Mouse (Mus musculus) T-helper 17 cell (primary cell): ENCODE measurements at regions not wholly inside any gene's neighbourhood (a gene's known extent, or its start where the extent isn't known, plus 50 kb on each side); places are given as distances from the start of the nearest gene placed in this dataset.

Experiments used
- in situ Hi-C, 2 experiments: fragments of 300-600 bp; cut with MboI, MseI; formaldehyde crosslinking; loops; 1 replicate in 1 of 2; 2 replicates in 1 of 2; pipeline ENCODE4 v1.15.1; 2025; ENCODE audit warnings: high pct_unique_total_duplicates in 2 of 2

DNA sequence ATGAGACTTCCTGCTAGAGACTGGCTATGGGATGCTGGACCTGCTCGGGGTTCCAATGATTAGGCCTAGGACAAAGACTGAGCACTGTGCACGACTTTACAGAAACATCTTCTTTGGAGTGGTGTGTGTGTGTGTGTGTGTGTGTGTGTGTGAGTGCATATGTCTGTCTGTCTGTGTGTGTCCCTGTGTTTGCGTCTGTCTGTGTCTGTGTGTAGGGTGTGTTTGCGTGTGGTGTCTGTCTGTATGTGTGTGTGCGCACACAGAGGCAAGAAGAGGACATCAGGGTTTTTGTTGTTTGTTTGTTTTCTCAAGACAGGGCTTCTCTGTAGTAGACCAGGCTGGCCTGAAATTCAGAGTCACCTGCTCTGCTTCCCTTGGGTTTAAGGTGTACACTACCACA lies 51.9 kb upstream of the Slco4a1 start:
- in situ Hi-C loops: no loop called here

- in situ Hi-C loops: no loop called here
Measured at GRCm38 (mm10) chr2:180403621-180404020, 52.4 kb upstream of the Slco4a1 start.

- in situ Hi-C loops: no loop called here
Measured at GRCm38 (mm10) chr2:180402851-180403459, 53.1 kb upstream of the Slco4a1 start.

DNA sequence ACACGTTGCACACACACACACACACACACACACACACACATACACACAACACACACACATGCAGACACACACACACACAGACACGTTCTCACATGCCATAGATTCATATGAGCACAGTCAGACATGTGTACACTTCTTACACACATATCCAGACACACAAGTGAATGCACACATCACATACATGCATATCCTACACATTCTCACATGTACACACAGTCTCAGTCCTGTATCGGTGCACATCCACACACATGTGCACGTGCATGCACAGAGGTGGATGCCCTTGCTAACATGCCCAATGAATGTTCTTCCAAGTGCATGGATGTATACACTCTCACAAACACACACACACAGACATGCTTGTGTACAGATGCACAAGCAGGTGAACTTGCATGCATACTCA lies 53.6 kb upstream of the Slco4a1 start:
- in situ Hi-C loops: no loop called here

GRCm38 (mm10) chr2:180401409-180402391 lies 54.3 kb upstream of the Slco4a1 start:
- in situ Hi-C loops: no loop called here

DNA sequence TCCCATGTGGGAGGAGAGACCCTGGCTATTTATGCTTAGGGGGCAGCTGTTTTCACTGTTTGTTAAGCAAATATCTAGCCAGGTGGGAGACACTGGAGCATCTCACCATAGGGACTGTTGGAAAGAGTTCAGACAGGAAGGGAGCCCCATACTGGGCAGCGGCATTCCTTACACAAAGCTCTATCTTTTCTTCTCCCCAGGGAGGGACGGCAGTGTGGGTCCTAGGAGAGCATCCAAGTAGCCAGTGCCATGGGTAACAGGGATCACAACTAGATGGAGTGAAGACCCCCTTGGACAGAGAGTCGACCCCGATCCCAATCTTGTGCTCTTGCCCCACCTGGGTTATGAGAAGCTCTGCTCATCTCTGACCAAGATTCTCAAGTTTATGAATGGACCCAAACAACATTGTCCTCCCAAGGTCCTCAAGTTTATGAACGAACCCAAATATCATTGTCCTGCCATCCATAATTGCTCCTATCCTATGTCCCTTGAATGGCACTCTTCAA lies 55.5 kb upstream of the Slco4a1 start:
- in situ Hi-C loops: no loop called here

DNA sequence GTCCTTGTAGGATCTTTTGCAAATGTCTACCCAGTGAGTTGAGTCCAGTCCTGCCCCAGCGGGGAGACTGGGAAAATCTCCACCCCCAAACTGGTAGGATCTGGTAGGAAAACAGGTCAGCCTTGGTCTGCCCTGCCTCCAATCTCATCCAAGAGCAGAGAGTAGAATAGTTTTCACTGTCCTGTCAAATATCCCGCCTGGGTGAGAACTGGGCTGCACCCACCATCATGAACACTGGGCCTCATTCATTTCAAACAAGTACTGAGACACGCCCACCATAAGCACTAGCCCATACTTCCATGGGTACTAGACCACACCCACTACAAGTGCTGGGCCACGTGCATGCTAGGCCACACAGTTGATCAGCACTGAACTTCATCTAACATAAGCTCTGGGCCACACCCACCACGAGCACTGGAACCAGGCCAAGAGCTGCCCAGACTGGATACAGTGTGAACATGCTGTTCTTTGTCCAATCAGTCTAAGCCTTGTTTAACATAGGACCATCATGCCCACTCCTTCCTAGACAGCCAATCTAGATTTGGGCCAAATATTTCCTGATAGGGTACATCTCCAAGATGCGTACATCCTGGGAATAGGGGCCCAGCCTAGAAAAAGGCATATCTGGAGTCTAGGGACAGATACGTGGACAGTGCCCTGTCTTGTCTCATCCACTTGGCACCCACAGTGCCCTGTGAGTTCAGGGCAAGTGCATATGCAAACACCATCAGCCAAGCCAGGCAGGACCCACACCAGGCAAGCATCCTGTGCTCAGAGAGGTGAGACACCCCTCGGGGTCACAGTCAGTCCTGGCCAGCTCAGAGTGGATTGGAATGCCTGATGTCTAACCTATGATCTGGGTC lies 56.2 kb upstream of the Slco4a1 start:
- in situ Hi-C loops: loop anchor here in 1 of 2 experiments (25.0 kb wide), 1 partner anchor 1813 kb away; no protein-coding TSS in a partner anchor

GRCm38 (mm10) chr2:180398851-180399447 lies 57.1 kb upstream of the Slco4a1 start:
- in situ Hi-C loops: loop anchor here in 1 of 2 experiments (25.0 kb wide), 1 partner anchor 1812 kb away; no protein-coding TSS in a partner anchor

DNA sequence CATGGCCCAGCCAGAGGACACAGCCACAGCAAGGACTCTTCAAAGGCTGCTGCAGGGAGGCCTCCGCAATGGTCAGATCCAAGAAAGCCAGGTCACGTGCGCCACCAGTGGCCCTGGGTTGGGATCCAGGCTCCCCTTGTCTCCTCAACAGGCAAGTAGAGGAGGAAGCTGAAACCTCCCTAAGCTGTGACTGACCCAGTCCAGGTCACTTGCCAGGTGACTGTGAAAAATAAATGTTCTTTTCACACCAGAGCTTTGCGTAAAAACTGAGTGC lies 57.6 kb upstream of the Slco4a1 start:
- in situ Hi-C loops: loop anchor here in 1 of 2 experiments (25.0 kb wide), 1 partner anchor 1811 kb away; no protein-coding TSS in a partner anchor

- in situ Hi-C loops: loop anchor here in 1 of 2 experiments (25.0 kb wide), 1 partner anchor 1811 kb away; no protein-coding TSS in a partner anchor
Measured at GRCm38 (mm10) chr2:180397723-180398480, 58.1 kb upstream of the Slco4a1 start.

DNA sequence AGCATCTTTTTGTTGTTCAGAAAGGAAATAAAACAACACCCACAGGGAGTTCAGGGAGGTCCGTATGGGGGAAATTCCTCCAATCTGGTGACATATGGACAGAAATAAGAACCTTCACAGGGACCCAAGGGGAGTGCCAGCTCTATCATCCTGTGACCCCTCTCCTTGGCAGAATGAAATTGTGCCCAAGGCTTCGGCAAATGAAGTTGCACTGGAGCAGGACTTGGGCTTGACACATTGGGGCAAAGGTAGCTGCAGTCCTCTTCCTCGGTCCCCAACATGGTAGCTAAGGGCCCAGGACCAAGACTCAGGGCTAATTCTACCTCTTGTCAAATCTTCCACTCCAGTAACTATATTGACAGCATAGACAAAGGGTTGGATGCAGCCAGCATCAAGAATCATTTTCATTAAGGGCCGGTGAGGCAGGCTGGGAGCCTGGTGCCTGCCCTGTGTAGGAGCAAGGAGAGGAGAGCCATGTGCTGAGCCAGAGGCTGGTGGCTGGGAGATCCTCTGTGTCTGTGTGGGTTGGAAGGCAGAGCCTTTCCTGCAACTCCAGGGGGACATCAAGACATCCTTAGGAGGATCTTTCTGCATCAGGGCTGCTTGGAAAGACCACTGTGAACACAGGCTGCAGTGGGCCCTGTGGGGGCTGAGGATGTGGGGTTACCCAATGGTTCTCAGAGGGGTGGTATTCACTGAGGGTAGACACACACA lies 59.2 kb upstream of the Slco4a1 start:
- in situ Hi-C loops: loop anchor here in 1 of 2 experiments (25.0 kb wide), 1 partner anchor 1810 kb away; no protein-coding TSS in a partner anchor

DNA sequence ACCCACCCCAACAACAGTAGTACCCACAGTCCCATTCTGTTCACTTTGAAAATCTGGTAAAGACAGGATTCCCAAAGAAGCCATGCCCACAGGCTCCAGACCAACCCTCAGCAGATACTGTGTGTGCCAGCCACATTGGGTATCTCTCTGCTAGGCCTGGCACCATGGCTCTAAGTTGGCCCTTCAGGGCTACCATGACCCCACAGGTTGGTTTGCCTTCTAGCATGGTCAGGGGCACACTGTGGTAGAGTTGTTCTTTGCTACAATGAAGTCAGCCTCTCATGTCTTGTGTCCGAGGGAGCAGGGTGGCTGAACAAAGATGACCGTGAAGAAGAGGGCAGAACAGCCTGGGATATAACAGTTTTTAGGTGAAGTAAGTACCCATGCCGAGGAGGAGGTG lies 59.8 kb upstream of the Slco4a1 start:
- in situ Hi-C loops: loop anchor here in 1 of 2 experiments (25.0 kb wide), 1 partner anchor 1809 kb away; no protein-coding TSS in a partner anchor

GRCm38 (mm10) chr2:180395279-180396034 lies 60.6 kb upstream of the Slco4a1 start:
- in situ Hi-C loops: loop anchor here in 1 of 2 experiments (25.0 kb wide), 1 partner anchor 1808 kb away; no protein-coding TSS in a partner anchor

DNA sequence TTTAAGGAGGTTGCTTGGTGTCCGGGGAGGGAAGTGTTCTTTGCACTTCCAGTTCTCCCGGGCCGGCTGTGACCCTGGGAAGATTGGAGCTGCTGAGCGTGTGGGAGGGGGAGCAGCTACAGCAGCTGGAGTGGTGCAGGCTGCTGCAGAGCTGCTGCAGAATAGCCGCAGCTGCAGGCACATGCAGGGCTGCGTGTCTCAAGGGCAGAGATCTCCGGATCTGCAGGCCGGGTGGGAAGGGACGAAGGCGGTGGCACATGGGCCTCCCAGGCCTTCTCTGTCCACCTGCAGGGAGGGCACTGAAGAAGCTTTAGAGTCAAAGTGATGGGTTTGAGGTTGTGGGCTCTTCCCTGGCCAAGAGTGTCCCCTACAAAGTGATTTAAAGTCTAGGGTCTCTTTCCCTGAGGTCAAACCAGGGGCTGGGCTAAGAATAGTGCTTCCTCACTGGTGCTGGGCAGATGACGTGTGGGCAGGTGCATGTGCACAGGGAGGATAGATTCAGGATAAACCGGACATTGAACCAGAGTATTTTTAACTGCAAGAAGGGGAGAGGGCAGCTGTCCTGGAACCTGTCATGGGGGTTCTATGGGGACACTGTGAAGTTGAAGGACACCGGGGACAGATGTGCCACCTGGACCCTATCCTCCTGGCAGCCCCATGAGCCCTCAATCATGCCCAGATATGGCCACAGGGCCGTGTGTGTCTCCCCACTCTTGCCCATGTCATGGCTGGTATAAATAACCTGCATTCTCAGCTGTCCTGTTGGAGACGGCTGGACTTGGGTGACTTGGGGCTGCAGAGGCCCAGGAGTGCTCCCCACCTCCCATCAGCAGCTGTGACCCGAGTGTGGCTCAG lies 58.6 kb upstream of the Gata5 start:
- in situ Hi-C loops: loop anchor here in 1 of 2 experiments (25.0 kb wide), 1 partner anchor 1806 kb away; no protein-coding TSS in a partner anchor

- in situ Hi-C loops: loop anchor here in 1 of 2 experiments (25.0 kb wide), 1 partner anchor 1805 kb away; no protein-coding TSS in a partner anchor
Measured at GRCm38 (mm10) chr2:180392298-180392697, 57.8 kb upstream of the Gata5 start.

- in situ Hi-C loops: loop anchor here in 1 of 2 experiments (25.0 kb wide), 1 partner anchor 1804 kb away; no protein-coding TSS in a partner anchor
Measured at GRCm38 (mm10) chr2:180391349-180391748, 56.9 kb upstream of the Gata5 start.
